Mouse (Mus musculus) gastrocnemius, postnatal 14 days (tissue): Measurements from ENCODE around the gene Ccdc69. TPM values are rescaled to one million over a fixed set of nuclear protein-coding genes. Genes with fewer than 3 reads are reported as not detected.

Source experiments
- DNase-seq: peaks from one replicate; pipeline ENCODE4 v3.0.0; 2021; ENCODE audit warnings: mixed read lengths
- intact Hi-C: fragments of 180-260 bp; cut with DNase I; formaldehyde crosslinking; loops from one replicate; pipeline ENCODE4 v1.15.1; 2025; ENCODE audit warnings: low total_unique reads
- total RNA-seq, 2 experiments: library from RNA; stranded (reverse); gene quantifications; 2 replicates each; pipeline ENCODE4 v1.2.3; 2021

The Ccdc69 gene
- total RNA-seq, 2 experiments from 2014 or later = 7.8 to 14.0 TPM

- intact Hi-C loops = no loop called here
- DNase-seq = no peak
These were observed 59.9 kb downstream of the Ccdc69 start for GRCm38 (mm10) chr11:55018034-55018433.

- no peak for DNase-seq
- intact Hi-C loops = no loop called here
These were observed 60.7 kb downstream of the Ccdc69 start for GRCm38 (mm10) chr11:55017201-55017600.

GRCm38 (mm10) chr11:55016758-55017157 is 61.2 kb downstream of the Ccdc69 start:
- intact Hi-C loops = no loop called here

GRCm38 (mm10) chr11:55015831-55016241 is 62.1 kb downstream of the Ccdc69 start:
- intact Hi-C loops = no loop called here
- peak; percentile 74 for DNase-seq

More at GRCm38 (mm10) chr11:55016758-55017157, 61.2 kb downstream of the Ccdc69 start:
- no peak for DNase-seq

- no peak for DNase-seq
- intact Hi-C loops = no loop called here
These were observed 62.7 kb downstream of the Ccdc69 start for GRCm38 (mm10) chr11:55015264-55015663.

- intact Hi-C loops = no loop called here
- no peak for DNase-seq
These were observed 64.1 kb downstream of the Ccdc69 start for GRCm38 (mm10) chr11:55013802-55014201.

GRCm38 (mm10) chr11:55012551-55013521 is 65.1 kb downstream of the Ccdc69 start:
- intact Hi-C loops = no loop called here
- peak; percentile 56 for DNase-seq

GRCm38 (mm10) chr11:55011440-55011839 is 66.5 kb downstream of the Ccdc69 start:
- DNase-seq = no peak
- intact Hi-C loops = no loop called here

GRCm38 (mm10) chr11:55008230-55008629 is 69.7 kb downstream of the Ccdc69 start:
- no peak for DNase-seq
- intact Hi-C loops = loop anchor here (10.0 kb wide), 1 partner anchor 147 kb away; the partner anchor contains the start of gene Slc36a3

GRCm38 (mm10) chr11:55005684-55006083 is 72.2 kb downstream of the Ccdc69 start:
- DNase-seq = no peak
- intact Hi-C loops = loop anchor here (10.0 kb wide), 1 partner anchor 149 kb away; the partner anchor contains the start of gene Slc36a3

- no peak for DNase-seq
- intact Hi-C loops = loop anchor here (10.0 kb wide), 1 partner anchor 150 kb away; the partner anchor contains the start of gene Slc36a3
These were observed 72.9 kb downstream of the Ccdc69 start for GRCm38 (mm10) chr11:55004970-55005502.

Other genes starting within 250 kb of the Ccdc69 start
- gene Lyrm7, start 217.2 kb downstream of the Ccdc69 start, total RNA-seq = 10 to 100 TPM; 17.3 to 20.6 TPM
- 100 to 1,000 TPM; 192 to 195 TPM for gene Hint1, start 211.7 kb downstream of the Ccdc69 start, total RNA-seq
- gene Gpx3, start 175.7 kb downstream of the Ccdc69 start, total RNA-seq = 10 to 100 TPM; 19.0 to 22.6 TPM
- 10 to 100 TPM; 28.8 to 31.1 TPM for gene Tnip1, start 115.2 kb downstream of the Ccdc69 start, total RNA-seq
- gene Anxa6, start 44.7 kb downstream of the Ccdc69 start, total RNA-seq = 100 to 1,000 TPM; 222 to 236 TPM
- 1 to 10 TPM; 9.0 to 9.9 TPM for gene Gm2a, start 20.0 kb upstream of the Ccdc69 start, total RNA-seq
- not detected for gene Slc36a3, start 73.6 kb upstream of the Ccdc69 start, total RNA-seq
- 1 to 10 TPM in 1 of 2 experiments, under 1 TPM in 1; 0.66 to 2.4 TPM for gene Slc36a2, start 106.9 kb upstream of the Ccdc69 start, total RNA-seq
- gene Slc36a1, start 126.2 kb upstream of the Ccdc69 start, total RNA-seq = 1 to 10 TPM; 4.7 to 5.7 TPM